Mouse (Mus musculus) erythroblast, embryonic 14.5 days (primary cell): Measurements from ENCODE around the gene Irf2. TPM values are rescaled to one million over a fixed set of nuclear protein-coding genes. Genes with fewer than 3 reads are reported as not detected.

Experiments
- H3K27me3 ChIP-seq: 2 replicates; pipeline ENCODE4 v1.6.1; 2012; ENCODE audit warnings: inconsistent platforms; ENCODE audit not compliant: control insufficient read depth
- H3K36me3 ChIP-seq: 2 replicates; pipeline ENCODE4 v1.6.1; 2012; ENCODE audit warnings: mild to moderate bottlenecking, inconsistent platforms; ENCODE audit not compliant: control insufficient read depth
- H3K4me1 ChIP-seq: 2 replicates; pipeline ENCODE4 v1.6.1; 2012; ENCODE audit warnings: inconsistent platforms; ENCODE audit not compliant: control insufficient read depth
- H3K4me3 ChIP-seq: replicated peaks from 2 replicates; pipeline ENCODE3; 2012; ENCODE audit warnings: moderate library complexity, mild to moderate bottlenecking, inconsistent platforms
- H3K9me3 ChIP-seq: 2 replicates; pipeline ENCODE4 v1.6.1; 2012; ENCODE audit warnings: low read length, inconsistent platforms, mixed read lengths; ENCODE audit not compliant: control insufficient read depth
- GATA1 ChIP-seq: IDR thresholded peaks from 2 replicates; pipeline ENCODE4 v1.6.1; 2012; ENCODE audit warnings: low read length, inconsistent platforms, mixed read lengths
- TAL1 ChIP-seq: IDR thresholded peaks from 3 replicates; pipeline ENCODE4 v1.6.1; 2012; ENCODE audit warnings: low read length, inconsistent platforms, mixed read lengths
- polyA plus RNA-seq: library from polyadenylated mRNA; stranded (reverse); fragments of >175 nt; gene quantifications from 2 replicates; pipeline ENCODE4 v1.2.3, GENCODE M21; 2012

Irf2 gene
- polyA plus RNA-seq, 1 experiment, result 0.81 TPM

- TF ChIP-seq TAL1 (no peak), GATA1 (no peak)
- no peaks in the 10 kb centered on the region for H3K9me3 ChIP-seq
- H3K27me3 ChIP-seq, result no peaks in the 10 kb centered on the region
- peaks cover 6% of the 10 kb centered on the region; the same call in 1 of the 2 replicates for H3K4me1 ChIP-seq
- no peak overlapping the region for H3K4me3 ChIP-seq
- H3K36me3 ChIP-seq, result peaks cover 16% of the 10 kb centered on the region
These were observed 90.0 kb downstream of the Irf2 start for GRCm38 (mm10) chr8:46829414-46830111.

GRCm38 (mm10) chr8:46830112-46830855 is 90.8 kb downstream of the Irf2 start:
- TF ChIP-seq TAL1 (no peak), GATA1 (no peak)
- Histone ChIP-seq H3K27me3 (no peaks in the 10 kb centered on the region), H3K4me3 (no peak overlapping the region), H3K4me1 (peaks cover 6% of the 10 kb centered on the region; the same call in 1 of the 2 replicates), H3K9me3 (no peaks in the 10 kb centered on the region), H3K36me3 (peaks cover 16% of the 10 kb centered on the region)

- Histone ChIP-seq H3K27me3 (no peaks in the 10 kb centered on the region), H3K36me3 (peaks cover 18% of the 10 kb centered on the region), H3K4me1 (peaks cover 6% of the 10 kb centered on the region; the same call in 1 of the 2 replicates), H3K4me3 (no peak overlapping the region), H3K9me3 (no peaks in the 10 kb centered on the region)
- TF ChIP-seq GATA1, result no peak
- TF ChIP-seq TAL1, result no peak
These were observed 92.4 kb downstream of the Irf2 start for GRCm38 (mm10) chr8:46831916-46832315.

- TF ChIP-seq GATA1 (no peak), TAL1 (no peak)
- H3K36me3 ChIP-seq, result peaks cover 21% of the 10 kb centered on the region
- no peaks in the 10 kb centered on the region for H3K9me3 ChIP-seq
- H3K4me1 ChIP-seq, result peaks cover 6% of the 10 kb centered on the region; the same call in 1 of the 2 replicates
- no peak overlapping the region for H3K4me3 ChIP-seq
- no peaks in the 10 kb centered on the region for H3K27me3 ChIP-seq
These were observed 92.9 kb downstream of the Irf2 start for GRCm38 (mm10) chr8:46832399-46832798.

- H3K36me3 ChIP-seq, result peaks cover 30% of the 10 kb centered on the region
- TF ChIP-seq GATA1, result no peak
- no peak for TF ChIP-seq TAL1
- peaks cover 6% of the 10 kb centered on the region; the same call in 1 of the 2 replicates for H3K4me1 ChIP-seq
These were observed 94.2 kb downstream of the Irf2 start for GRCm38 (mm10) chr8:46833763-46834162.

GRCm38 (mm10) chr8:46834440-46834839 is 94.9 kb downstream of the Irf2 start:
- Histone ChIP-seq H3K27me3 (no peaks in the 10 kb centered on the region), H3K36me3 (peaks cover 36% of the 10 kb centered on the region), H3K4me3 (no peak overlapping the region), H3K9me3 (no peaks in the 10 kb centered on the region), H3K4me1 (peaks cover 6% of the 10 kb centered on the region; the same call in 1 of the 2 replicates)
- TF ChIP-seq GATA1 (no peak), TAL1 (no peak)

More at GRCm38 (mm10) chr8:46833763-46834162, 94.2 kb downstream of the Irf2 start:
- H3K27me3 ChIP-seq, result no peaks in the 10 kb centered on the region
- no peak overlapping the region for H3K4me3 ChIP-seq
- H3K9me3 ChIP-seq, result no peaks in the 10 kb centered on the region

GRCm38 (mm10) chr8:46836011-46836652 is 96.6 kb downstream of the Irf2 start:
- Histone ChIP-seq H3K27me3 (no peaks in the 10 kb centered on the region), H3K36me3 (peaks cover 41% of the 10 kb centered on the region), H3K9me3 (no peaks in the 10 kb centered on the region), H3K4me3 (no peak overlapping the region), H3K4me1 (peaks cover 6% of the 10 kb centered on the region; the same call in 1 of the 2 replicates)
- TF ChIP-seq TAL1 (no peak), GATA1 (no peak)

GRCm38 (mm10) chr8:46836949-46837348 is 97.4 kb downstream of the Irf2 start:
- Histone ChIP-seq H3K9me3 (no peaks in the 10 kb centered on the region), H3K27me3 (no peaks in the 10 kb centered on the region), H3K4me3 (no peak overlapping the region), H3K36me3 (peaks cover 41% of the 10 kb centered on the region), H3K4me1 (peaks cover 6% of the 10 kb centered on the region; the same call in 1 of the 2 replicates)
- TF ChIP-seq GATA1 (no peak), TAL1 (no peak)

GRCm38 (mm10) chr8:46838052-46838451 is 98.5 kb downstream of the Irf2 start:
- Histone ChIP-seq H3K4me1 (no peaks in the 10 kb centered on the region), H3K36me3 (peaks cover 42% of the 10 kb centered on the region), H3K27me3 (no peaks in the 10 kb centered on the region), H3K4me3 (no peak overlapping the region), H3K9me3 (no peaks in the 10 kb centered on the region)
- TF ChIP-seq GATA1 (no peak), TAL1 (no peak)
